ENCODE assay signal across 15 mouse cellular contexts in the genomic region with DNA sequence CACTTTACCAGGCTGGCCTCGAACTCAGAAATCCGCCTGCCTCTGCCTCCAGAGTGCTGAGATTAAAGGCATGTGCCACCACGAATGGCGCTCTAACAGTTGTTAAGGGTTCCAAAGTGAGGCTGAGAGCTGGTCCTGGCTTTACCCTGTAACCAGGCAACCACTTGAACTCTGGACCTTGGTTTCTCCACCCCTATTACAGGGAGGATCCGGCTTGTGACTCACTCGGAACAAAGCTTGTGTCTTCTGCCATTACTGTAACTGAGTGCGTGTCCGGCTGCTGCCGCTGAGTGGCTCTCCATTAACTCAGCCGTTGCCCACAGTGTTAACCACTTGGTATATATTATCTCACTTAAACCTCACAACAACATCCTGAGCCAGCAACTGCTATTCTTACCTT. TPM values are rescaled to one million over a fixed set of nuclear protein-coding genes. Genes with fewer than 3 reads are reported as not detected.
DNase-seq lines count a peak whose midpoint lies in the region; ATAC-seq and TF ChIP-seq lines count a peak whose summit lies in the region.
"Had no signal": no experiment of that assay in that cellular context is flagged by ENCODE, and none has a peak within 500 bp of the region (broad histone marks: within the 10 kb centered on the region; RNA-seq: fewer than 3 reads in every experiment).

No protein-coding gene starts in this region.

- 72% methylated on average over 10 of the region's 10 CpGs for WGBS in lung, adult 2 months
- WGBS in intestine, embryonic 15.5 days, result 68% methylated on average over 10 of the region's 10 CpGs
- 72% methylated on average over 10 of the region's 10 CpGs for WGBS in liver, embryonic 12.5 days (ENCODE audit: insufficient replicate concordance)
- WGBS in hindbrain, embryonic 14.5 days, result 79% methylated on average over 10 of the region's 10 CpGs

- H3K27ac ChIP-seq in intestine, embryonic 15.5 days, result 0 out of 2 replicates have a peak overlapping the region, but pooled peaks have one; percentile 0
- no peak overlapping the region for H3K27ac ChIP-seq in liver, embryonic 12.5 days
- H3K27ac ChIP-seq in hindbrain, embryonic 14.5 days, result no peak overlapping the region
- H3K27ac ChIP-seq: limb, embryonic 12.5 days had no signal

- no peaks in the 10 kb centered on the region for H3K9me3 ChIP-seq in intestine, embryonic 15.5 days
- H3K9me3 ChIP-seq in liver, embryonic 12.5 days (replicated peaks), result no peaks in the 10 kb centered on the region
- H3K9me3 ChIP-seq in hindbrain, embryonic 14.5 days (ENCODE audit: control insufficient read depth, low read length), result no peaks in the 10 kb centered on the region
- H3K9me3 ChIP-seq: limb, embryonic 12.5 days had no signal

- H3K4me1 ChIP-seq in lung, adult 2 months (ENCODE audit: control insufficient read depth, insufficient read depth, low read length), result 0 out of 2 replicates have a peak, but pooled peaks cover 2% of the 10 kb centered on the region
- peaks cover 30% of the 10 kb centered on the region for H3K4me1 ChIP-seq in intestine, embryonic 15.5 days (replicated peaks)
- peaks cover 20% of the 10 kb centered on the region for H3K4me1 ChIP-seq in liver, embryonic 12.5 days
- H3K4me1 ChIP-seq in hindbrain, embryonic 14.5 days (replicated peaks; ENCODE audit: control insufficient read depth, insufficient read depth, low read length), result peaks cover 1% of the 10 kb centered on the region; the same call in 1 of the 2 replicates

- no peak overlapping the region for H3K4me3 ChIP-seq in lung, adult 2 months (replicated peaks; ENCODE audit: extremely low read depth, low read depth, low read length)
- H3K4me3 ChIP-seq in intestine, embryonic 15.5 days (replicated peaks), result no peak overlapping the region
- no peak overlapping the region for H3K4me3 ChIP-seq in liver, embryonic 12.5 days
- no peak overlapping the region for H3K4me3 ChIP-seq in hindbrain, embryonic 14.5 days (replicated peaks; ENCODE audit: low read length)
- H3K4me3 ChIP-seq: layer of hippocampus, adult 2 months; limb, embryonic 12.5 days had no signal

- no peak overlapping the region for H3K4me2 ChIP-seq in intestine, embryonic 15.5 days (replicated peaks)
- H3K4me2 ChIP-seq in liver, embryonic 12.5 days, result no peak overlapping the region
- H3K4me2 ChIP-seq in hindbrain, embryonic 14.5 days (replicated peaks), result no peak overlapping the region
- H3K4me2 ChIP-seq: limb, embryonic 12.5 days had no signal

- peak; percentile 41 for DNase-seq in lung, postnatal 25 days (ENCODE audit: low spot score)
- DNase-seq in lung, adult 2 months, result no peak
- DNase-seq in hindbrain, embryonic 14.5 days (ENCODE audit: low spot score), result no peak
- DNase-seq in adrenal gland, adult 8-10 months, result no peak
- DNase-seq: cerebellum, adult 2 months; spleen, adult 18-20 months had no signal

- no peaks in the 10 kb centered on the region for H3K36me3 ChIP-seq in intestine, embryonic 15.5 days
- H3K36me3 ChIP-seq in liver, embryonic 12.5 days, result no peaks in the 10 kb centered on the region
- no peaks in the 10 kb centered on the region for H3K36me3 ChIP-seq in hindbrain, embryonic 14.5 days (replicated peaks; ENCODE audit: control insufficient read depth, insufficient read depth)
- H3K36me3 ChIP-seq: limb, embryonic 12.5 days had no signal

- no peak overlapping the region for H3K9ac ChIP-seq in intestine, embryonic 15.5 days
- H3K9ac ChIP-seq in liver, embryonic 12.5 days, result no peak overlapping the region
- H3K9ac ChIP-seq in hindbrain, embryonic 14.5 days, result no peak overlapping the region

- H3K27me3 ChIP-seq in intestine, embryonic 15.5 days (replicated peaks), result no peaks in the 10 kb centered on the region
- peaks cover 41% of the 10 kb centered on the region for H3K27me3 ChIP-seq in liver, embryonic 12.5 days (replicated peaks)
- H3K27me3 ChIP-seq in hindbrain, embryonic 14.5 days (ENCODE audit: control insufficient read depth, insufficient read depth, low read length), result peaks cover 35% of the 10 kb centered on the region

- peak; percentile 84 for ATAC-seq in intestine, embryonic 15.5 days
- ATAC-seq in liver, embryonic 12.5 days, result peak; percentile 53; the same call in 1 of the 2 replicates
- no peak for ATAC-seq in hindbrain, embryonic 14.5 days (ENCODE audit: low FRiP score)
- no peak for ATAC-seq in frontal cortex, adult (ENCODE audit: low TSS enrichment)

- TF ChIP-seq CTCF in lung, adult 2 months (IDR thresholded peaks at IDR 0.05; ENCODE audit: insufficient read depth, low read length), result no peak

- no peak for TF ChIP-seq POLR2A in lung, adult 2 months (IDR thresholded peaks at IDR 0.05; ENCODE audit: borderline replicate concordance, extremely low read depth, low read depth, low read length)

RNA-seq across cellular contexts. Expression of gene Myrf, which starts 27.4 kb away (rescaled TPM):
- 54.8 and 62.8 TPM in 2 replicates for polyA plus RNA-seq in lung, adult 2 months (2012; rRNA removed)
- 12.0 and 14.4 TPM in 2 replicates for polyA plus RNA-seq in intestine, embryonic 15.5 days (2015; fragmentation: Nextera tagmentation; extraction: Ambion mirVana)
- 6.6 TPM in 2 replicates for polyA plus RNA-seq in liver, embryonic 12.5 days (2016; fragmentation: Nextera tagmentation; extraction: Ambion mirVana)
- polyA plus RNA-seq in hindbrain, embryonic 14.5 days (2014; fragmentation: Nextera tagmentation; extraction: Ambion mirVana), result 1.1 and 1.3 TPM in 2 replicates
- 1 to 10 TPM in 3 of 4 experiments, under 1 TPM in 1; 0.94 to 2.0 (median 1.4) TPM for total RNA-seq in adrenal gland, adult 8-10 months (2022)
- total RNA-seq: hematopoietic stem cell, adult 5-6 weeks; megakaryocyte progenitor cell, adult 5-6 weeks; monocyte, adult 5-6 weeks had no signal

RNA-seq across cellular contexts. Expression of gene Dagla, which starts 36.7 kb away (rescaled TPM):
- polyA plus RNA-seq in lung, adult 2 months (2012; rRNA removed), result 15.3 TPM in 2 replicates
- polyA plus RNA-seq in intestine, embryonic 15.5 days (2015; fragmentation: Nextera tagmentation; extraction: Ambion mirVana), result 3.5 and 3.6 TPM in 2 replicates
- 0.55 and 0.56 TPM in 2 replicates for polyA plus RNA-seq in liver, embryonic 12.5 days (2016; fragmentation: Nextera tagmentation; extraction: Ambion mirVana)
- polyA plus RNA-seq in hindbrain, embryonic 14.5 days (2014; fragmentation: Nextera tagmentation; extraction: Ambion mirVana), result 9.9 and 10.2 TPM in 2 replicates
- total RNA-seq in adrenal gland, adult 8-10 months (2022), result 1 to 10 TPM; 3.3 to 4.4 (median 3.8) TPM
- total RNA-seq: hematopoietic stem cell, adult 5-6 weeks; MEL; monocyte, adult 5-6 weeks had no signal

Comparison
In these comparisons a context has a peak if more than half of its experiments do, and no peak if none do; other contexts are left out.
1. ATAC-seq: peak in intestine, embryonic 15.5 days (single experiment) and liver, embryonic 12.5 days (single experiment); none in hindbrain, embryonic 14.5 days (single experiment) and frontal cortex, adult (single experiment).